Mouse (Mus musculus) heart, postnatal 10 days (tissue): ENCODE results near the gene Sim2. TPM values are rescaled to one million over a fixed set of nuclear protein-coding genes. Genes with fewer than 3 reads are reported as not detected.

ENCODE experiments used
- DNase-seq, 2 experiments: peaks; one replicate each; pipeline ENCODE4 v3.0.0; 2021
- intact Hi-C: fragments of 180-260 bp; cut with DNase I; formaldehyde crosslinking; loops from one replicate; pipeline ENCODE4 v1.15.1; 2025
- total RNA-seq, 2 experiments: library from RNA; stranded (reverse); gene quantifications; 2 replicates each; pipeline ENCODE4 v1.2.3; 2021

Gene Sim2
- total RNA-seq, 2 experiments from 2014 or later = not detected

- no peak for DNase-seq
Measured at GRCm38 (mm10) chr16:94094251-94095108, 9.7 kb downstream of the Sim2 start.

GRCm38 (mm10) chr16:94095109-94095822 is 10.5 kb downstream of the Sim2 start:
- intact Hi-C loops = loop anchor here (2.0 to 5.0 kb wide), 2 partner anchors 14 to 162 kb away; no protein-coding TSS in a partner anchor
- peak; percentile 40 to 45 for DNase-seq

More at GRCm38 (mm10) chr16:94094251-94095108, 9.7 kb downstream of the Sim2 start:
- intact Hi-C loops = loop anchor here (2.0 to 5.0 kb wide), 2 partner anchors 14 to 163 kb away; no protein-coding TSS in a partner anchor

- peak; percentile 22 to 25 for DNase-seq
- intact Hi-C loops = loop anchor here (5.0 kb wide), 1 partner anchor 161 kb away; no protein-coding TSS in a partner anchor
Measured at GRCm38 (mm10) chr16:94096479-94096878, 11.7 kb downstream of the Sim2 start.

DNA sequence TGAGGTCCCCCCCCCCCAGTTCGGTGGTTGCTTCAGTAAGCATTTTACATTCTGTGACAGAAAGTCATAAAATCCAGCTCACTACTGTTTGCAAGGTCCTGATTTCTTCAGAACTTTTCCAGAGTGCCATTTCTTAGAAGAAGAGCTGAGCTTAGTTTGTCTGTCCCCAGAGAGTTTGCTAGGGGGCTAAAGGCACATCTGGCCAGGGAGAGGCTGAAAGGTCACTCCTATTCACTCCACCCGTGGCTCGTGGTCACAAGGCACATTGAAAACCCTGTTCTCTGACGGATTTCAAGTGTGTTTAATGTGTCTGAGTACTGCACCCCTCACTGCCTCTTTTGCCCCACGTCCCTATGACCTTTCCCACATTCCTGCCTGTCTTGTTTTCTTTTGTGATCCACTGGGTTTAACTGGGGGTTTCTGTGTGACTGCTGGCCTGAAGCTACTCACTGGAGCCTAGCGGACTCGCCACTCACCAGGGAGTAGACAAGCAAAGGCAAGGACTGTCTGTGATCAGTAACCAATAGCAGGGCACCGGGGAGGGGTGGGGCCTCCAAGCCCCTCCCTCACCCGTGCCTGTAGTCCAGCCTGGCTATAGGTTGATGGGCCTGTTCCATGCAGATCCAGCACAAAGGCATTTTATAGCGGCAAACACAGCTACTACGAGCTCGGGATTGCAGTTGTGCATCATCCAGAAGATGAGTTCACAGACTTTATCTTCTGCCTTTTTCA is 13.2 kb downstream of the Sim2 start:
- no peak for DNase-seq
- intact Hi-C loops = loop anchor here (5.0 kb wide), 1 partner anchor 159 kb away; no protein-coding TSS in a partner anchor

DNA sequence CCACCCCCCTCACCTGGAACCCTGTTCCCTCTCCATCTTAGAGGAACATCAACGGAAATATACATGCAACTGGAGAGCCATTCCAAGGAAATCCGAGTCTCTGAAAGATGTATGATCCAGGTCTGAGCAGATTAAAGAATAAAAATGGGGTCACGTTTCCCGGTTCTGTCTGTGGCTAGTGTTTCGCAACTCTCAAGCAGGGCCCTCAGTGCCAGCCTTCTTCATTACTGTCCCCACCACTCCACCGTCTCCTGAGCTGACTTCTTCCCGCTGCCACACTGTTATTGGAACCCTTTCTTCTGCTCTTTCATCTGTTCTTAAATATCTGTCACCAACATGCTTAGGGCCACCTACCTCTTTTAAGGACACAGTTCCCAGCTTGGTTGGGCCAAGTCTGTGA is 28.4 kb downstream of the Sim2 start:
- no peak for DNase-seq
- intact Hi-C loops = no loop called here

DNA sequence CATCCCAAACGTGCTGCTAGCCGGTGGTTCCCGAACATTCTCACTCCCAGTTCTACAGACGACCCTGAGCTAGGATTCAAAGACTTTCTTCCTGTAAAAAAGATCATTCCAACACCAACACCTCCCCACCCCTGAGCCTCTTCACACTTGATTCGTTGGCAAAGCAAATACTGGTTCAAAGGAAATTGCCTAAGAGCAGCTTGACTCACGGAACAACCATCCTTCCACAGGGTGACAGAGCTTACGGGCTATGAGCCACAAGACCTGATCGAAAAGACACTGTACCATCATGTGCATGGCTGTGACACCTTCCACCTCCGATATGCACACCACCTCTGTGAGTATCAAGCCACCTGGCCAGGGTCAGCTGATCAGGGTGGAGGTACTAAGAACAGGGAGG is 30.0 kb downstream of the Sim2 start:
- intact Hi-C loops = loop anchor here (5.0 kb wide), 1 partner anchor 138 kb away; no protein-coding TSS in a partner anchor
- DNase-seq = no peak

DNA sequence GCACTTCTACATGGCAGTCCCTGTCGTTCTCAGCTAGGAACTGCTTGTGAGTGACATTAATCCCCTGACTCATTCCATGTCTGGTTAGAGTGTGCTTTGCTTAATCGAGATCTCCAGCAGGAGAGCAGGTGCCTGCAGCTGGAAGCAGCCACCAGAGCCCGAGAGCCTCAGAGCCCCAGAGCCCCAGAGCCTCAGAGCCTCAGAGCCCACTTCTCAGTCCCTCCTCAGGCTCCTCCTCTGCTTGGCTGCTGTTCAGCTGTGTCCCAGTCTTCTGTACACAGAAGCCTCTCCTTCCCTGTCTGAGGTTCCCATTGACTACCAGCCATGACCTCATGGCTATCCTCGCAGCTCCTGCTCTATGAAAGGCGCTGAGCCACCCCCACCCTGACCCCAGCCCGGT is 32.6 kb downstream of the Sim2 start:
- intact Hi-C loops = loop anchor here (5.0 kb wide), 1 partner anchor 135 kb away; no protein-coding TSS in a partner anchor
- peak; percentile 30 to 38 for DNase-seq

DNA sequence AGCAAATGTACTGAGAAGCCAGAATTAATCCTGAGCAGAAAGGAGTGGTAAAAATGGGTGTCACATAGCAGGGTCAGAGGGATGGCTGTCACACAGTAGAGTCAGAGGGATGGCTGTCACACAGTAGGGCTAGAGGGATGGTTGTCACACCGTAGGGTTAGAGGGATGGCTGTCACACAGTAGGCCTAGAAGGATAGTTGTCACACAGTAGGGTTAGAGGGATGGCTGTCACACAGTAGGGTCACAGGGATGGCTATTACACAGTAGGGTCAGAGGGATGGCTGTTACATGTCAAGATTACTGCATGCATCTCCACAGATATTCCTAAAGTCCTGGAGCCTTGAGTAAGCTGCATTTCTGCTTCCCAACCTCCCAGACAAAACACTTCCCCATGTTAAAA is 33.7 kb downstream of the Sim2 start:
- intact Hi-C loops = loop anchor here (5.0 kb wide), 1 partner anchor 134 kb away; no protein-coding TSS in a partner anchor
- DNase-seq = no peak

DNA sequence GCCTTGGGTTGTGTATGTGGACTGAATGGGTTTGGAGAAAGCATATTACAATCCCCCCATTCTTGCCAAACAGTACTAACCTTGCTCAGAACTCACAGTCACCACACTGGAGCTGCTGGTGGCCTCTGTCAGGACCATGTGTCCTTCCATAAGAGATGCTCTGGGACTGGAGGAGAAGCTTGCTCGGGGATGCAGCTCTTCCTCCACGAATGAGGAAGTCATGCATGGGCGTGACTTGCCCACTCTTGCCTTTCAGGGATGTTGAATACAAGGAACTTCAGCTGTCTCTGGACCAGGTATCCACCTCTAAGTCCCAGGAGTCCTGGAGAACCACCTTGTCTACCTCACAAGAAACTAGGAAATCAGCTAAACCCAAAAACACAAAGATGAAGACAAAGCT is 37.6 kb downstream of the Sim2 start:
- intact Hi-C loops = no loop called here
- DNase-seq = no peak

- DNase-seq = peak; percentile 67 to 71
- intact Hi-C loops = no loop called here
Measured at GRCm38 (mm10) chr16:94123247-94123646, 38.5 kb downstream of the Sim2 start.

GRCm38 (mm10) chr16:94125172-94125981 is 40.6 kb downstream of the Sim2 start:
- intact Hi-C loops = no loop called here
- no peak for DNase-seq

GRCm38 (mm10) chr16:94126200-94126599 is 41.5 kb downstream of the Sim2 start:
- intact Hi-C loops = no loop called here
- DNase-seq = no peak

- intact Hi-C loops = loop anchor here (2.0 kb wide), 1 partner anchor 42 kb away; no protein-coding TSS in a partner anchor
- no peak for DNase-seq
Measured at GRCm38 (mm10) chr16:94128236-94128835, 43.6 kb downstream of the Sim2 start.

DNA sequence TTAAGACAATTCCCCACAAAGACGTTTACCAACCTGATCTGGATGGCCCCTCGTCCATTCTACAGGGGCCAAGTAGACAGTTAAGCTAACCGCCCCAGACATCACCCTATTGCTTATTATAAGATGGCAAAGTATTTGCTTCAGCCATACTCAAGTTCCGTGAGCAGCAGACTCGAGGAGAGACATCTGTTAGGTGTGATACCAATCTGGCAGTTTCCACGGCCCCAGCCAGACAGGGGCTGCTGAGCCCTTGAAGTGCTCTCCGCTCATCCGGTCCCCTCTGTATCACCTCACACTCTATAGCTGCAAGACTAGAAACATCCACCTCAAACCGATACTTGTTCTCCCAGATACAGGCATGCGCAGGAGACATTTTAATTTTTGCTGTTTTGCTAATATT is 49.5 kb downstream of the Sim2 start:
- intact Hi-C loops = no loop called here
- DNase-seq = no peak

DNA sequence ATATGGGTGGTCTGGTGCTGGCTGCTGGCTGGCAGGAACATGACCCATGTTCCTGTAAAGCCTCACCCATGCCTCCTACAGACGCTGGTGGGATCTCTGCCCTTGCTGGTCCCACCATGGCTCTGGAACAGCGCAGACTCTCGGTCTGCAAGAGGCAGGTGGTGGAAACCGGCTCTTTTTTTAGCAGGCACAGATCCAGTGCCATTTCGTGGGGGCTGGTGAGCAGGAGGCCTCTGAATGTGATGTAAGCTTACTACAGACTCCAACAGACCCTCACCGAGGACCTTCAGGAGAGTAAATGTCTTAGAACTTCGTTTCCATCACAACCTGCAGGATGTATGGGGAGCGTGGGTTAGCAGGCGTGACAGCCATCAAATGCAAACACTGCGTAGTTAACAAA is 56.0 kb downstream of the Sim2 start:
- intact Hi-C loops = no loop called here

DNA sequence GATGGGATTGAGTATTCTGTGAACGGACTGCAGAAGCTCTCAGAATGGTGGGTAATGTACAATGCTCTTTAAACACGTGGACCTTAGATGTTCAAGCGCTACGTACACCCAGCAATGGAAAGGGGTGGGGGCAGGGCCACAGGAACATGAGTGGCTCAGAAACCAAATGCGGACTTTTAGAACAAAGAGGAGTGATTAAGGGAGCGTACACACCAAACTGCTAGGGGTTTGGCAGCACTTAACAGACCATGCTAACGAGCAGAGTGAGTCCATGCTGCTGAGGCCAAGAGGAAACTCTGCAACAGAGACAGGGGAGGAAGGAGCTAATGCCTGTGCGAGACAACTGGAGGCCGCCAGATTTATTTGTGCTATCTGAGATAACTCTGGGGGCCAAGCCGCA is 58.6 kb downstream of the Sim2 start:
- intact Hi-C loops = no loop called here

More for the DNA sequence above, 56.0 kb downstream of the Sim2 start:
- DNase-seq = no peak

GRCm38 (mm10) chr16:94148139-94148538 is 63.4 kb downstream of the Sim2 start:
- intact Hi-C loops = no loop called here
- no peak for DNase-seq

More for the DNA sequence above, 58.6 kb downstream of the Sim2 start:
- DNase-seq = no peak

- DNase-seq = no peak
- intact Hi-C loops = no loop called here
Measured at GRCm38 (mm10) chr16:94150125-94151103, 65.7 kb downstream of the Sim2 start.
